Mouse (Mus musculus) liver, embryonic 11.5 days (tissue): ENCODE data around the gene Nat9. TPM values are rescaled to one million over a fixed set of nuclear protein-coding genes. Genes with fewer than 3 reads are reported as not detected.

Experiments
- ATAC-seq: fragments of 200-750 bp; cut with Nextera tagmentation; replicated peaks from 2 replicates; pipeline ENCODE4 v1.8.0; 2017; ENCODE audit warnings: moderate number of reproducible peaks, mild to moderate bottlenecking, moderate TSS enrichment, moderate library complexity; ENCODE audit not compliant: low FRiP score
- DNase-seq: peaks from one replicate; pipeline ENCODE4 v3.0.0-alpha.2; 2017; ENCODE audit warnings: low spot score
- H3K27ac ChIP-seq: fragments of 300-500 bp; sonication (generic); 2 replicates; pipeline ENCODE4 v1.5.1; 2014; ENCODE audit warnings: mild to moderate bottlenecking, low read depth, low read length, control low read depth
- H3K27me3 ChIP-seq: fragments of 300-500 bp; sonication (generic); replicated peaks from 2 replicates; pipeline ENCODE4 v1.6.1; 2014; ENCODE audit warnings: low read length, mixed read lengths; ENCODE audit not compliant: control insufficient read depth, insufficient read depth
- H3K36me3 ChIP-seq: fragments of 300-500 bp; sonication (generic); 2 replicates; pipeline ENCODE4 v1.6.1; 2014; ENCODE audit warnings: mild to moderate bottlenecking, low read length, moderate library complexity, mixed read lengths; ENCODE audit not compliant: control insufficient read depth, insufficient read depth
- H3K4me1 ChIP-seq: fragments of 300-500 bp; sonication (generic); replicated peaks from 2 replicates; pipeline ENCODE4 v1.6.1; 2014; ENCODE audit warnings: low read length, mixed read lengths; ENCODE audit not compliant: control insufficient read depth, insufficient read depth
- H3K4me2 ChIP-seq: fragments of 300-500 bp; sonication (generic); 2 replicates; pipeline ENCODE4 v1.6.1; 2014; ENCODE audit warnings: mild to moderate bottlenecking, control low read depth, moderate library complexity
- H3K4me3 ChIP-seq: fragments of 300-500 bp; sonication (generic); 2 replicates; pipeline ENCODE4 v1.5.1; 2014; ENCODE audit warnings: low read depth, low read length, control low read depth
- H3K9ac ChIP-seq: fragments of 300-500 bp; sonication (generic); 2 replicates; pipeline ENCODE4 v1.6.1; 2014; ENCODE audit warnings: low read depth, low read length, control low read depth
- H3K9me3 ChIP-seq: fragments of 300-500 bp; sonication (generic); 2 replicates; pipeline ENCODE4 v1.6.1; 2016; ENCODE audit warnings: low read length, inconsistent platforms, mixed read lengths; ENCODE audit not compliant: control insufficient read depth
- WGBS: fragments of 180-500 bp; shearing (Covaris S2); extraction: QIAGEN DNeasy Blood & Tissue Kit; methylation state at CpG from one replicate; pipeline ENCODE4 v1.1.7; 2014; 5-methylcytosine and 5-hydroxymethylcytosine counted together
- polyA plus RNA-seq: library from polyadenylated mRNA; unstranded; fragments of >200 nt; fragmentation: Nextera tagmentation; extraction: Ambion mirVana; gene quantifications from 2 replicates; pipeline ENCODE4 v1.2.1, GENCODE M21; 2014

The Nat9 gene
- polyA plus RNA-seq, 1 experiment from 2014 or later, result 20.1 TPM

GRCm38 (mm10) chr11:115167631-115168249, 19.9 kb downstream of the Nat9 start:
- peaks cover 33% of the 10 kb centered on the region for H3K4me1 ChIP-seq
- 75% methylated on average over 8 of the region's 8 CpGs for WGBS
- H3K4me2 ChIP-seq, result no peak overlapping the region
- H3K36me3 ChIP-seq, result no peaks in the 10 kb centered on the region; the same call in 1 of the 2 replicates
- no peaks in the 10 kb centered on the region for H3K9me3 ChIP-seq
- H3K27ac ChIP-seq, result no peak overlapping the region
- ATAC-seq (no peak), DNase-seq (no peak)
- no peak overlapping the region for H3K9ac ChIP-seq
- H3K27me3 ChIP-seq, result no peaks in the 10 kb centered on the region
- no peak overlapping the region for H3K4me3 ChIP-seq

- H3K27ac ChIP-seq, result no peak overlapping the region
- ATAC-seq, result no peak
- no peak overlapping the region for H3K4me3 ChIP-seq
- H3K9me3 ChIP-seq, result no peaks in the 10 kb centered on the region
- H3K4me2 ChIP-seq, result peak overlapping the region; percentile 93
- H3K4me1 ChIP-seq, result peaks cover 33% of the 10 kb centered on the region
- DNase-seq, result no peak
- 85% methylated on average over 3 of the region's 3 CpGs for WGBS
- no peaks in the 10 kb centered on the region; the same call in 1 of the 2 replicates for H3K36me3 ChIP-seq
- H3K27me3 ChIP-seq, result no peaks in the 10 kb centered on the region
- H3K9ac ChIP-seq, result no peak overlapping the region
Measured at GRCm38 (mm10) chr11:115166776-115167175, 20.9 kb downstream of the Nat9 start.

- DNase-seq (no peak), ATAC-seq (0 out of 2 replicates have a peak, but pooled peaks have one; percentile 14)
- no peaks in the 10 kb centered on the region; the same call in 1 of the 2 replicates for H3K36me3 ChIP-seq
- 9% methylated on average over 9 of the region's 9 CpGs for WGBS
- H3K9me3 ChIP-seq, result no peaks in the 10 kb centered on the region
- H3K9ac ChIP-seq, result peak overlapping the region; percentile 74
- H3K4me3 ChIP-seq, result peak overlapping the region; percentile 80
- H3K4me1 ChIP-seq, result peaks cover 38% of the 10 kb centered on the region
- H3K4me2 ChIP-seq, result peak overlapping the region; percentile 93
- H3K27me3 ChIP-seq, result no peaks in the 10 kb centered on the region
- H3K27ac ChIP-seq, result peak overlapping the region; percentile 72; the same call in 1 of the 2 replicates
Measured at GRCm38 (mm10) chr11:115164976-115165374, 22.7 kb downstream of the Nat9 start.

- no peak for ATAC-seq
- H3K4me1 ChIP-seq, result peaks cover 38% of the 10 kb centered on the region
- 0% methylated on average over 13 of the region's 14 CpGs for WGBS
Measured at GRCm38 (mm10) chr11:115164341-115164975, 23.2 kb downstream of the Nat9 start.

GRCm38 (mm10) chr11:115163568-115164150, 24.0 kb downstream of the Nat9 start:
- peak overlapping the region; percentile 74 for H3K9ac ChIP-seq
- peak overlapping the region; percentile 93 for H3K4me2 ChIP-seq
- no peaks in the 10 kb centered on the region for H3K27me3 ChIP-seq
- ATAC-seq (peak; percentile 21), DNase-seq (no peak)
- H3K27ac ChIP-seq, result peak overlapping the region; percentile 72
- WGBS, result under 1% methylated on average over 47 of the region's 47 CpGs
- peak overlapping the region; percentile 80 for H3K4me3 ChIP-seq
- H3K36me3 ChIP-seq, result no peaks in the 10 kb centered on the region; the same call in 1 of the 2 replicates
- H3K9me3 ChIP-seq, result no peaks in the 10 kb centered on the region
- peaks cover 39% of the 10 kb centered on the region for H3K4me1 ChIP-seq

More at GRCm38 (mm10) chr11:115164341-115164975, 23.2 kb downstream of the Nat9 start:
- peak overlapping the region; percentile 93 for H3K4me2 ChIP-seq
- peak overlapping the region; percentile 72 for H3K27ac ChIP-seq
- DNase-seq, result no peak
- H3K9ac ChIP-seq, result peak overlapping the region; percentile 74
- peak overlapping the region; percentile 80 for H3K4me3 ChIP-seq
- no peaks in the 10 kb centered on the region; the same call in 1 of the 2 replicates for H3K36me3 ChIP-seq
- H3K9me3 ChIP-seq, result no peaks in the 10 kb centered on the region
- no peaks in the 10 kb centered on the region for H3K27me3 ChIP-seq

GRCm38 (mm10) chr11:115162832-115163480, 24.7 kb downstream of the Nat9 start, which contains the start of gene Slc9a3r1:
TSS of gene Slc9a3r1 (plus strand) at chr11:115163341.
- ATAC-seq (peak; percentile 93), DNase-seq (peak; percentile 99)
- under 1% methylated on average over 47 of the region's 47 CpGs for WGBS
- H3K27me3 ChIP-seq, result no peaks in the 10 kb centered on the region
- H3K36me3 ChIP-seq, result no peaks in the 10 kb centered on the region
- H3K9me3 ChIP-seq, result no peaks in the 10 kb centered on the region
- H3K4me2 ChIP-seq, result peak within 1 kb of the TSS; percentile 93
- H3K4me3 ChIP-seq, result peak within 1 kb of the TSS; percentile 80
- H3K4me1 ChIP-seq, result peaks cover 46% of the 10 kb centered on the region
- H3K27ac ChIP-seq, result peak within 1 kb of the TSS; percentile 72
- H3K9ac ChIP-seq, result peak within 1 kb of the TSS; percentile 74

- Histone ChIP-seq H3K27ac (peak overlapping the region; percentile 40; the same call in 1 of the 2 replicates), H3K4me2 (peak overlapping the region; percentile 93), H3K27me3 (no peaks in the 10 kb centered on the region), H3K36me3 (no peaks in the 10 kb centered on the region), H3K4me1 (peaks cover 53% of the 10 kb centered on the region), H3K9me3 (no peaks in the 10 kb centered on the region), H3K9ac (peak overlapping the region; percentile 58; the same call in 1 of the 2 replicates), H3K4me3 (peak overlapping the region; percentile 80)
- DNase-seq, result no peak
- 23% methylated on average over 9 of the region's 9 CpGs for WGBS
- ATAC-seq, result no peak
Measured at GRCm38 (mm10) chr11:115162205-115162601, 25.5 kb downstream of the Nat9 start.

GRCm38 (mm10) chr11:115161578-115162204, 26.0 kb downstream of the Nat9 start:
- DNase-seq, result no peak
- H3K4me1 ChIP-seq, result peaks cover 52% of the 10 kb centered on the region
- no peaks in the 10 kb centered on the region for H3K9me3 ChIP-seq
- WGBS, result 34% methylated on average over 9 of the region's 9 CpGs
- no peak for ATAC-seq
- H3K4me3 ChIP-seq, result no peak overlapping the region
- H3K9ac ChIP-seq, result no peak overlapping the region
- peak overlapping the region; percentile 28 for H3K27ac ChIP-seq
- H3K4me2 ChIP-seq, result peak overlapping the region; percentile 93
- H3K27me3 ChIP-seq, result no peaks in the 10 kb centered on the region
- no peaks in the 10 kb centered on the region for H3K36me3 ChIP-seq
